Mouse (Mus musculus) B cell, adult 67 days (primary cell): ENCODE results near the gene Stxbp2. TPM values are rescaled to one million over a fixed set of nuclear protein-coding genes. Genes with fewer than 3 reads are reported as not detected.

Experiments
- total RNA-seq, 2 experiments: library from RNA; stranded (reverse); gene quantifications; 4 replicates each; pipeline ENCODE4 v1.2.4; 2023

Stxbp2 gene
- total RNA-seq, result 100 to 1,000 TPM; 259 to 269 TPM

DNA sequence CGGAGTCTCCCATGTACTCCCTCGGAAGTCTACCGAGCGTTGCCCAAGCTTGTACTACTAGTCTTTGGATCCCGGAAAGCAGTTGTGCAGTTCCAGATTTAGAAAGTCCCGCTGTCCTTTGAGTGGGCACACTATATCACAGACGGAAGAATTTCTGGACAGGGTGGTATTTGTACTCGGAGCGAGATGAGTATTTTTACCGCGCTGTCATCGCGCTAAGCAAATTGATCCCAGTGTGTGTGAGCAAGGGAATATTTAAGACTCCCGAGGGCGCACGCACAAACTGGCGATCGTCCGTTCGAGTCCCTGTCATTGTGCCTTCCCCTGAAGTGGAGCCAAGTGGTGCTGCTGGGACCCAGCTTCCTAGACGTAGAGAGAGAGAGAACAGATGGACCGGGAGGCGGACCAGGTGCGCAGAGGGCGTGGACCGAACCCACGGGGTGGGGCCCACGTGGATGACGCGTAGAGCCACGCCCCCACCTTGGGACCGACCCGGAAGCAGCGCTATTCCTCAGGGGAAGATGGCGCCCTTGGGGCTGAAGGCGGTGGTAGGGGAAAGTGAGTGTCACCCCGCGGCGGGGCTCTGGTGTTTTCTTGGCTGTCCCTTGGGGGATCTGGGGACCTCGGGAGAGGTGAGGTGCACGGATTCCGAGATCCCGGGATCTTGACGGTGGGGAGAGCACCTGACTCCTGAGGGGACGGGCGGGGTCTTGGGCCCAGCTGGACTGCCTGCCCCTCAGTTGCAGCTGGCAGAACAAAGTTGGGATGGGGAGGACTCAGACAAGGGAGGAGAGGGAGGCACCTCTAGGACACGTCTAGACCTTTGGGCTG lies at the start of gene Stxbp2:
Stxbp2 (plus strand) TSS at position 309 of the 831 bp plus-strand sequence.

GRCm38 (mm10) chr8:3586993-3587390 lies 43.8 kb upstream of the Stxbp2 start, which contains the start of gene Camsap3:
TSS of gene Camsap3 (plus strand) at chr8:3587293.

GRCm38 (mm10) chr8:3621199-3621970 lies 9.4 kb upstream of the Stxbp2 start, which contains the start of the genes Xab2 and Pet100:
TSS of gene Xab2 (minus strand) at chr8:3621316.
TSS of gene Pet100 (plus strand) at chr8:3621548.

DNA sequence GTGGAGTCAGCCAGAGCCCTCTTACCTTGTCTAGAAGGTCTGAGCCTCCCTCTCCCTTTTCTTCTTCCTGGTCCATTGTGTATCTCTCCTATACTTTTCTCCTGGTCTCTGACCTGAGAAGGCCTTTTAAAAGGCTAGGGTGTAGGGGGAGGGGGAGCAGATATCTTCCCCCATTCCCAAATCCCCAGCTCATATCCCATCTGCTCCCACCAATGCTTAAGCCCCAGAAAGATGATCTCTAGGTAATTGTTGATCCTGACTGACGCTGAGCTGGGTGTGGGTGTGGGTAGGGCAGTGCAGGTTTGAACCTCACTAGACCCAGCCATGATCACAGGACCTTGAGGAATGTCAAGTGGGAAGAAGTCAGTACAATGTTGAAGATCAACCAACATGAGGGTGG lies 5.3 kb upstream of the Stxbp2 start, which contains the start of gene Pcp2:
Pcp2 (minus strand) TSS at position 101 of the 400 bp plus-strand sequence.

GRCm38 (mm10) chr8:3655526-3655925 lies 24.8 kb downstream of the Stxbp2 start, which contains the start of gene Retn:
TSS of gene Retn (plus strand) at chr8:3655770.

DNA sequence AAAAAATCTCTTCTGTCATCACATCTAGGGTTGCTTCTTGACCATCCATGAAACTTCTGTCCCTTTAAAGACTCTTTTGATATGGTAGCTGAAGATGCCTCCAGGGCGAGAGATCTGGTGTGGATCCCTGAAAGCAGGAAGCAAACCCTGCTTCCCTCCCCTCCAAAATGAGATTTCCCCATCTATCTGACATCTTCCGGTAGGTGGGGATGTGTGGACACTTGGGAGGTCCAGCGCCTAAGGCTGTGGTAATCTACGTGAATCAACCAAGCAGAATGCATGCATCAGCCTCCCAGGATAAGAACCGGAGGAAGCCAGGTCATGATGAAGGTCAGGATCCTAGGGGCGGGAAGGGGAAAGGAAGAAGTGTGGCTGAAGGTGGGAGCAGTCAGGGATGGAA lies 34.8 kb downstream of the Stxbp2 start, which contains the start of gene Mcemp1:
Mcemp1 (plus strand) TSS at position 248 of the 400 bp plus-strand sequence.

DNA sequence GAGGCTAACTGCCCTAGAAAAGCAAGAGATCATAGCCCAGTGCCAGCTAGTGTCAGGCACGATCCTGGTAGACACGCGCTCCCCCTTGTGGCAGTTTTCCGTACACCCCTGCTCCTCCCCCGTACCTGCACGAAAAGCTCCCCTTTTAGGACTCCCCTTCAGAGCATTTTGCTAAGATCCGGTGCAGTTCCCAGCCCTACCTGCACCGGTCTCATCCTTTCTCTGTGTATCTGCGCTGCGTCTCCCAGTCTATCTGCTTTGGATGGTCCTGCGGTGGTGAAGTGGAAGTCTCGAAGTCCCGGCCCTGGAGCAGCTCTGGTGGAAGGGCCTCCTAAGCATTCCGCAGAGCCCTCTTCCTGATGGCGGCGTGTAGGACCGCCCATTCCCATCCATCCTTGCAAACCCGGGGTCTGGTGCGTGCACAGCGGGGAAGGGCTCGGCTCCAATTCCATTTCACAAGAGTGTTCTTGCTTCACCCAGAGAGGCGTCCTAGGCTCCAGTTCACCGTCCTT lies 41.3 kb downstream of the Stxbp2 start, which contains the start of gene Fcor:
Fcor (minus strand) TSS at position 383 of the 512 bp plus-strand sequence.

GRCm38 (mm10) chr8:3676131-3676992 lies 45.6 kb downstream of the Stxbp2 start, which contains the start of gene Trappc5:
TSS of gene Trappc5 (plus strand) at chr8:3676299.

Other genes starting within 250 kb of the Stxbp2 start
- 100 to 1,000 TPM; 269 to 313 TPM for gene Arhgef18, start 237.9 kb upstream of the Stxbp2 start, total RNA-seq
- gene Pex11g, start 163.3 kb upstream of the Stxbp2 start, total RNA-seq, result 1 to 10 TPM; 1.4 to 2.4 TPM
- 1 to 10 TPM; 5.0 to 8.3 TPM for gene Tex45, start 160.1 kb upstream of the Stxbp2 start, total RNA-seq
- 1 to 10 TPM; 8.7 to 10.0 TPM for gene Zfp358, start 137.8 kb upstream of the Stxbp2 start, total RNA-seq
- gene Mcoln1, start 130.5 kb upstream of the Stxbp2 start, total RNA-seq, result 100 to 1,000 TPM; 105 to 106 TPM
- gene Pnpla6, start 115.6 kb upstream of the Stxbp2 start, total RNA-seq, result 10 to 100 TPM; 78.0 to 82.4 TPM
- not detected for gene C330021F23Rik, start 63.0 kb upstream of the Stxbp2 start, total RNA-seq
- gene Camsap3, start 43.7 kb upstream of the Stxbp2 start, total RNA-seq, result not detected
- gene Xab2, start 9.6 kb upstream of the Stxbp2 start, total RNA-seq, result 10 to 100 TPM; 87.4 to 92.4 TPM
- gene Pet100, start 9.4 kb upstream of the Stxbp2 start, total RNA-seq, result 10 to 100 TPM; 67.1 to 68.4 TPM
- gene Pcp2, start 5.4 kb upstream of the Stxbp2 start, total RNA-seq, result not detected
- gene Retn, start 24.8 kb downstream of the Stxbp2 start, total RNA-seq, result not detected
- not detected for gene Mcemp1, start 34.8 kb downstream of the Stxbp2 start, total RNA-seq
- gene Fcor, start 41.4 kb downstream of the Stxbp2 start, total RNA-seq, result not detected
- 10 to 100 TPM; 23.4 to 28.8 TPM for gene Trappc5, start 45.3 kb downstream of the Stxbp2 start, total RNA-seq
- 100 to 1,000 TPM; 596 to 740 TPM for gene Fcer2a, start 63.2 kb downstream of the Stxbp2 start, total RNA-seq
- not detected for gene Clec4g, start 89.7 kb downstream of the Stxbp2 start, total RNA-seq
- 1 to 10 TPM; 1.0 to 1.1 TPM for gene Cd209a, start 118.0 kb downstream of the Stxbp2 start, total RNA-seq
- not detected for gene Cd209e, start 223.4 kb downstream of the Stxbp2 start, total RNA-seq
- gene Cd209d, start 247.6 kb downstream of the Stxbp2 start, total RNA-seq, result not detected